Mouse (Mus musculus) liver, adult (tissue): ENCODE measurements around the gene Hoxa1.

Experiments used
- GATA4 ChIP-seq: IDR thresholded peaks from 2 replicates; pipeline ENCODE4 v1.6.1; 2014; ENCODE audit warnings: mild to moderate bottlenecking, low read length; ENCODE audit not compliant: insufficient replicate concordance

The Hoxa1 gene

DNA sequence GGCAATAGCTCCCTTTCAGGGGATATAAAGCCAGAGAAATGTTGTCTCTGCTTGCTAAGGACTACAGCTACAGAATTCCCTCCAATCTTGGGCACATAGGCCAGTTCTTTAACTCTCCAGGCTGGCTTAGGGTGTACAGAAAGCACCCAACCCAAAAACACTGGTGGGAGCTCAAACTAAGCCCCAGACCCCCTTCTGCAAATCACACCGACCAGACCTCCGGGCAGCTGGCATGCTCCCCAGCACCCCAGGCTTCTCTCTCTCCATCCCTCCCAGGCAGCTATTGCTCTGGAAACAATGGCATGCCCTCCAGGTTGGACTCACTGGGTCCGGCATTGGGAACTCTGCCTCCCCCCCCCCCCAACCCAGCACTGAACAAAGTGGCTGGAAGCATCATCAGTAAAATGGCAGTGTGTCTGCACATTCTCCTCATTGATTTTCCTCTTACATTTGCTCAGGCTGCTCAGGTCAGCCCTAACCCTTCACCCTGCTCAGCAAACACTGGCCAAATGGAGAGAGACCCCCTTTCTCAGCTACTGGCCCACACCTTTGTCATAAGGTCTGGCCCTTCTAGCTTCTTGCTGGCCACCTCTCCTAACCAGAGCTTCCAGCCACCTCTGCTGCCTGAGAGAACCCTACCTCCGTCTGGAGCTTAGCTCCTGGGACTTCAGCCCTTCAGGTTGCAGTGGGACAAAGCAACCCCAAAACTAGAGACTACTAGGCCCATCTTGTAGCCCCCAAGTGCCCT, 21.0 kb upstream of the Hoxa1 start:
- TF ChIP-seq GATA4, result no peak

- no peak for TF ChIP-seq GATA4
Observed at GRCm38 (mm10) chr6:52177806-52178205, 19.7 kb upstream of the Hoxa1 start.

DNA sequence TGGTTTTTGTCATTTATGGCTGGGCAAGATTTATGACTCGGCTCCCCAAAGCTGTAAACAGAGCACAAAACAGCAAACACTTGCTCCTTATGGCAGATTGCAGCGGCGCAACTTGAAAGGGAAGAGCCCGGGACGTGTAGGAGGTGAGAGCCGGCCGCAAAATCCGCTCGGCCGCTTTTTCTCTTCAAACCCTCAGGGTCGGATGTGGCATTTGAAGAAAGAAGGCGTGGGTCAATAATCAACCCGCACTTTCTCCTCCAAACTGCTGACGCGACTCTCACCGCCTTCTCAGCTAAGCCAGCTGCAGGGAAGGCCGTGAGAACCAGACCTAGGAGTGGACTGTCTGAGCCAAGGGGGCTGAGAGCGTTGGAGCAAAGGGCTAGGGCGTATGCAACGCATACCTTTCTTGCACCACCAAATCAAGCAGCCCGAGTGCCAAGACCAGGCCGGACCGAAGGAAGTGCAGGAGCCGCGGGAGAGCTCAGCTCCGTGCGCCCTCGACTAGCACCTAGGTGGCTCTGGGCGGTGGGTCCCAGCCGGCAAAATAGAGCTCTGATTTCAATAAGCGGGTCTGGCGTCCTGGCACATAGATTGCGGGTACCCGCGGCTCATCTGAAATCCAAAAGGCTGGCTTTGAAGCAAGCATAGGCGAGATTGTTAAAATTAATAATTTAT, 19.1 kb upstream of the Hoxa1 start, which contains the start of gene 5730596B20Rik:
5730596B20Rik (plus strand) TSS at position 438 of the 675 bp plus-strand sequence.
- TF ChIP-seq GATA4, result no peak

DNA sequence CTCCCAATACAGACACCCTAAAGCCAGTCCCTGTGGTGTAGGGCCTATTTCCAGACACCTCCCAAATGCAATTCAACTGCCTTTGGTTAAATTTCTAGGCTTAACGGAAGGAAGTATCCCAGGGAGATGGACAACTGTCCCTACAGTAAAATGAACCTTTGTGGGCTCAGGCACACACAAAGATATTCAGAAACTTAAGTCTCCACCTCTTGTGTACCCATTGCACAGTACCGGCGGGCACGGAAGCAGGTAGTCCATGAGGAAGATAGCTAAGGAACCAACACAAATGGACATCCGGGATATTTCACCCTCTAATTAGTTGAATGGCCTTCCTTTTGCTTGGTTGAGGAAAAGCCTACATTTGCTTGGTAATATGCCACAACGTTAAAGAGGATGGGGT, 18.3 kb upstream of the Hoxa1 start:
- no peak for TF ChIP-seq GATA4

DNA sequence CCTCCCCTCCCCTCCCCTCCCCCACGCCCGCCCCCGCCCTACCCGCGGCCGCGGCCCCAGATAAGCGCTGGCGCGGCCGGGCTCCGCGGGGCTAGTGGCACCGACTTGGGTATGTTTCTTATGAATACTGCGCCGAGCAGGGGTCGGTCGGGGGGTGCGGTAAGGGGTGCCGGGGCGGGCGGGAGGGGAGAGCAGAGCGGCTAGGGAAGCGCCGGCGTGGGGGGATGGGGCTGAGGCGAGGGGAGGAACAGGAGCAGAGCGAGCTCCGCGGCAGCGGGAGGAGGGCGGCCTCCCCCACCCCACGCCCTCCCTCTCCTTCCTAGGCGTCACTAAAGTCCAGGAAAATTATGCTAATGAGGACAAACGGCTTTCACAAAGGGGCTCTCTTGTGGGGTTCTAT, 17.7 kb upstream of the Hoxa1 start:
- no peak for TF ChIP-seq GATA4

DNA sequence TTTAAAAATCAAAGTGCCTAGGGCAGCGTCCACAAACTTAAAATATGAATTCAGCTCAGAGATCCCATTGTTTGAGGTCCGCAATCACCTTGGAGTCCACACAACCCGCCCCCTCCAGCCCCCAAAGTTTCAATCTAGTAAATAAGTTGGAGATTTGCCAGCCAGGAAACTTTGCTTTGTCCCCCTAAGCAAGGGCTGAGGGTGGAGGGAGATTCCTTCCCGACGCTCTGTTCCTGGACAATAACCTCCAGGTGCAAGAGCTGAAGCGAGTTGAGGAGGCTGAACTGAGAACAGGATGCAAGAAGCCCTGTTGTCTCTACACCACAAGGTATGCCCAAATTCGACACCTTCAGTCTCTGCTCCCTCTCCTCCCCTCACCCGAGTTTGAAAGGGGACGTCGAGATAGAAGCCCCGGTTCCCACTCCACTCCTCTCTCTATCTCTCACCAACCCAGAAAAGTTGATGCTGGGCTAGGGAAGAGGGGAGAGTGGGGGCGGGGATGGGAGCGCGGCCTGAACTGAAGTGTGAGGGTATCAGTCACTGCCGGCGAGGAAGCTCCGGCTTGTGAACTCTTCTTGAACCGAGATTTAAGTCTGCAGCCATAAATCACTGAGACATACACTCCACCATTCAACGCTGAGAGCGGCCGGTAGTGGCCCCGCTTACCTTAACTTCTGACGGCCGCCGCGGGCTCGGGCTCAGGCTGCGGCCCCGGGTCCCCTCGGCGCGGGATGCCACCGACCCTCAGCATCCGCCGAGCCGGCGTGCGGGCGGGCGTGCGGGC, 17.0 kb upstream of the Hoxa1 start:
- TF ChIP-seq GATA4, result peak; percentile 60; the same call in 1 of the 2 replicates

GRCm38 (mm10) chr6:52173648-52174047, 15.5 kb upstream of the Hoxa1 start:
- TF ChIP-seq GATA4, result no peak

- no peak for TF ChIP-seq GATA4
Observed at GRCm38 (mm10) chr6:52172501-52172900, 14.4 kb upstream of the Hoxa1 start.

DNA sequence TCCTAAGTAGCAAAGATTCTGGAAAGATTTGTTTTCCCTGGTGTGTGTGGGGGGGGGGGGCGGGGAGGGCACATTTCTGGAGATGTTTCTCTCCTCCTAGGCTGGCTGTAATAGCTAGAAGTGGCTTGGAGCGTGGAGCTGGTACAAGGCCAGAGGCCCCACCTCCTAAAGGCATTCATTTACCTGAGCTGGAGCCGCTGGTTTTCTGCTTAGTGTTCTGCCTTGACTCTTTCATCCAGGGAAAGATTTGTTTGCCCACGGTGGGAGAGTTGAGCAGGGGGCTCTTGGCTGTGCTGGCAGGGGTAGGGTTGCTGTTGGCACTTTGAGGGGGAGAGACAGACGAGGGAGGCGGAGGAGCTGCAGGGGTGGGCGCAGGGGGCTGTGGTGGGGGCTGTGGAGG, 13.8 kb upstream of the Hoxa1 start:
- TF ChIP-seq GATA4, result no peak

GRCm38 (mm10) chr6:52171331-52171730, 13.2 kb upstream of the Hoxa1 start:
- TF ChIP-seq GATA4, result no peak

DNA sequence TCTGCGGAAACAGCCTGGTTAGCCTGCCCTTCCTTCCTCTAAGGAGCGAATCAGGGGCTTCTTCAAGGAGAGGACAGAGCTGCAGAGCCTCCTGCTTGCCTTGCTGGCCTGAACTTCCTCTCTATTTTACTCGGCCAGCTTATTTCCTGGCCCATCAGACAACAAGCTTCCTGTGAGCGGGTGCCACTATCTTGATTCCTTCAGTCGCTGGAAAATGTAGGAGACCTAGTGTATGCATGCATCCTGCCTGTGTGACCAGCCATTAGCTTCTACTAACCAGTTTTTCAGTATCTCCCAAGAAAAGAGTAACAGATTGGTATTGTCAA, 12.7 kb upstream of the Hoxa1 start:
- TF ChIP-seq GATA4, result peak; percentile 73; the same call in 1 of the 2 replicates

GRCm38 (mm10) chr6:52170166-52170897, 12.2 kb upstream of the Hoxa1 start:
- no peak for TF ChIP-seq GATA4

DNA sequence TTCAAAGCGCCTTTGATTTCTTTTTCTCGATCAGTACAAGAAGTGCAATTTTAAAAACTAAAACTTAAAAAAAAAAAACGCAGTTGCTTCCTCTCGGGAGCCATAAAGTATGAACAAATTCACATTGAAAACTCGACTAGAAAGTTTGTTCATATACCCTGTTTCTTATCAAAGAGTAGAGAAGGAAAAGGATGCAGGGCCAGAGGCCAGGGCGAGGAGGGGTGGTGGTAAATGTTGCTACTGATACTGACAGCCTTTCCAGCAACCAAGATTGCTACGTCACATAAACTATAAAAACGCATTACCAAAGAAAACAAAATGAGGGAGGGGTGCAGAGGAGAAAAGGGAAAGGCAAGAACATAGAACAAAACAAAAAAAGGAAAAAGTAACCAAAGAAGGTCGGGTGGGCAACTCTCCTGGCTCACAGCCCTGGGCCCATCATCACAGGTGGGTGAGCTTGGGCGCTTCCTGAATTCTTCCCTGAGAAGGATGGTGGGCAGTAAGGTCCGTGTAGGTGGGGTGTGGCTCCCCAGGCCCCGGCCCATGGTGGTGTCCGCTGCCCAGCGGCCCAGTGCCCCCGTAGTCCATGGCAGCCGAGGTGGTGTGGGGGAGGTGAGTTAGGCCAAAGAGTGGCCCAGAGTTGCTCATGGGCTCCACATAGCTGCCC, 11.5 kb upstream of the Hoxa1 start:
- TF ChIP-seq GATA4, result peak; percentile 42; the same call in 1 of the 2 replicates

GRCm38 (mm10) chr6:52168191-52169055, 10.3 kb upstream of the Hoxa1 start:
- no peak for TF ChIP-seq GATA4

DNA sequence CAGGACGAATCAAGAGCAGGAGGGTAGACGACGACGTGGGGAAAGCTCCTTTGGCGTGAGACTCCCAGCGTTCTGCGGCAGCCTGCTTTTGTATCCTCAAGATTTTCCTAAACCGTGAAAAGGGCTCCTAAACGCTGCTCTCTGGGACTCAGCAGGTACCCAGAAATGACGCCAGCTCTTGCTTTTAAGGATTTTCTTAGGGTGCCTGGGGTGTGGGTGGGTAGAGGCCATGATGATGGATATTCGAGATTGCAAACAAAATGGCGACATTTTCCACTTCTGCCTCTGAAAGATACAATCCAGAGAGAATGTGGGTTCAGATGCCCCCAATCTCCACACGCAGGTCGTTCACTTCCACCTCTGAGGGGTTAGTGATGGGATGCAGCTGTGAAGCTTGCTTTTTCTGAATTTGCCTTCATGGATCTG, 9.6 kb upstream of the Hoxa1 start:
- no peak for TF ChIP-seq GATA4
